Mouse (Mus musculus): ENCODE data around the gene Pth1r. TPM values are rescaled to one million over a fixed set of nuclear protein-coding genes. Genes with fewer than 3 reads are reported as not detected.

Pth1r gene
- total RNA-seq, 2 experiments from 2014 or later = 6.7 to 7.6 TPM

DNA sequence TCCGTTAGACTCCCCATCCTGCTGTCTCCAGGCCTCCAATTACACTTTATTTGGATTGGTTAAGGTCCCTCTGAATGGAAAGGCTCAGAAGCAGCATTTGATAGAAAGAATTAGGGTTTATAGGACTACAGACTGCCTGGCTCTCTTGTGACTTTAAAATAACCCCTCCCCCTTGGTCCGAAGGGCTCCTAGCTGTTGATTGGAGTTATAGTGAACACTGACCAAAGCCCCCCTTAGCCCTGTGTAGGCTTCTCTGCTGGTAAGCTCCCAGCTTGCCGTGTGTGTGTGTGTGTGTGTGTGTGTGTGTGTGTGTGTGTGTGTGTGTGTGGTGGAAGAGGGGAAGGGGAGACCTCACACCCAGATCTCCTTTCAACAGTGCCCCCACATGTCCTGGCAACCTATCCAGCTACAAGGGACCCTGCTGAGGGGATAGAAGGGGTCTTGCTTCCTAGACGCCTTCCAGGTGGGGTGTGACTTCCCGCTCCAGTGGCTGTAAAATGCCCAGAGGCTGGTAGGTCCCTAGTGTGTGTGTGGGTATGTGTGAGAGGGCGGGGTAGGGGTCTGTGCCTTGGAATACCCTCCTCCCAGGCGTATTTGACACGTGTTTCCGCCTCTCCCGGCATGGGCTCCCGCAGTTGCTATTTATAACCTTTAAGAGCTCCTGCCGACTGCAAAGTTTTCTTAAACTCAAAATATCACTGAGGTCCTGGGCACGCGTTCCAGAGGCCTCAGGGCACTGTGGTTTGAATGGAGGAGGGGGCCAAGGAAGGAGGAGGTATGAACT, 3.7 kb upstream of the Pth1r start:
- no peak for DNase-seq (ENCODE audit: low spot score in 2 of 2)

DNA sequence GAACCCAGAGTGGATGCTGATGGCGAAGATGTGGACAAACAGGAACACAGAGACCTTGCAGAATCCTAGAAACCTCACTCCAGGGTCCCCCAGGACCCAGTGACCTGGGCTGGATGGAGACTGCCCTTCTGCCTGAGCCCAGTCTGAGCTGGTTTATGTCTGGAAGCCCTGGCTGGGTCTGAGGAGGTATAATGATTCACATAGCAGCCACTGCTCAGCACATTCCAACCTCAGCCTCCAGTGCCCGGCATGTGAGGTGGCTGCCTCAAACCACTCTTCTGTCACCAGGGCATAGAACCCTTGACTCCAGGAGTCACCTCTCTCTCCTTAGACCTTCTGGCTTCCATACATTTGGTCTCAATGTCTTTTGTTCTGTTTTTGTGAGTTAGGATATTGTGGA, 1.5 kb upstream of the Pth1r start:
- DNase-seq (ENCODE audit: low spot score in 2 of 2) = no peak

DNA sequence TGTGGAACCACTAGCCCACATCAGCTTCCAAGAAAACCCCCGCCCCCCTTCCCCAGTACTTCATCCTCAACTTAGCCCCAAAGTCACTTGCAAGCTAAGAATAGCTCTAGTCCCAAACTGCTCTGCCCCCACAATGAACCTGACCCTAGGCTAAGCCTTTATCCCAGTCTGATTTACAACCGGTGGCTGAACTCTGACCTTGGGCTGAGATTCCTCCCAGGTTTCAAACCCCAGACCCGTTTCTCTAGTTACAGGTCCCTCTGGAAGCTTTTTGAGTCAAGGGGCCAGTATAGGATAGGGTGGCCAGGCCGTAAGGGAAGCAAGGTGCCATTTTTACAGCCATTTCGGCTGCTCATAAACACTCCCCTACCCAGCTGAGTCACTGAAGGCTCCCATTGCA, 707 bp downstream of the Pth1r start:
- no peak for DNase-seq (ENCODE audit: low spot score in 2 of 2)

DNA sequence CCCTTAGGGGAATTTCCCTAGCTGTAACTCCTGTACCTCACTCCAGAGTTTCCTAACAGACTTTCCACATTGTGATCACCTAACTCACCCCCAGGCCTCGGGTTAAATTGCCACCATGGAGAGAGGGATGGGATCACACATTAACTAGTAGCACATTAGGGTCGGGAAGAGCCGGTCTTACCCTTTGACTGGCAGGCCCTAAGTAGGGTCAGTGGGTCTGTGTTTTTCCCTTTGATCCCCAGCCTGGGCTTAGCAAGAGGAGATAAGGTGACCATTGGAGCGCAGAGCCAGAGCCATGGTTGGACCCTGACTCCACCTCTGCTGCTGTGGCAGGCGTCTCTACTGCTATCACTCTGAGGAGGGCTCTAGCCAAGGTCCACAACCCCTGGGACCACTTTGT, 1.2 kb downstream of the Pth1r start:
- DNase-seq (ENCODE audit: low spot score in 2 of 2) = no peak

DNA sequence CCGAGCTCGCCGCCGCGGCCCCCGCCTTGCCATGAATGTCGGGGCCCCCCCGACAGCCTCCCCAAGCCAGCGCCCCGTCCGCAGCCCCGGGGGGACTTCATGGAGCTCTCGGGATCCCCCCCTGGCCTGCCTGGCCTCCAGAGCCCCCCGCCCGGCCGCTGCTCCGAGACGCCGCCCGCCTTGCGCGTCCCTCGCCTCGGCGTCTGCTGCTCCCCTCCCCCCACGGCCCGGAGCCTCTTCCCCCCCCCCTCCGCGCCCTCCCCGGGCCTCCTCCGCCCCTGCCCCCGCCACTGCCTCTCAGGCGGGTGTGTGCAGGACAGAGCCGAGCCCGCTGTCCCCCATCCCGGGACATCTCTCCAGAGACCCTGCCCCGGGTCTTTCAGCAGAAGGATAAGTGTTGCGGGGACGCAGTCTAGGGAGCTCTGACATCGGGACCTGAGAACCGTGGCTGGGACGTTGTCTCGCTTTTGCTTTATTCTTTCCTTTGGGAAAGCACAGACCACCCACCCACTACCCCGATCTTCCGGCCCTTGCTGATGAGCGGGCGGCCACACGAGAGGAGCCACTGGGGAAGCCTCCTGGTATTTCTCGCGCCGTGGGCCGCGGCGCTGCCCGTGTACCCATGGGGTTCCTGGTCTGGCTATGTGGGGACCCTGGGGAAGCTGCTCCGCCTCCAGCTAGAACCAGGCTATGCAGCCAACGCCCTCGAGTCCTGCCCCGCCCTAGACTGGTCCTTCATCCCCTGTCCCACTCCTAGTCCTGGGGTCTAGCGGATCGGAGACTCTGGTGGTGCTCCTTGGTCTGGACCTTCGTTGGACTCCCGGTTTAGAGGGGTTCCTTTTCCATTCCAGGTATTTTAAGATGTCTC, 3.3 kb downstream of the Pth1r start:
- DNase-seq (ENCODE audit: low spot score in 2 of 2) = no peak

DNA sequence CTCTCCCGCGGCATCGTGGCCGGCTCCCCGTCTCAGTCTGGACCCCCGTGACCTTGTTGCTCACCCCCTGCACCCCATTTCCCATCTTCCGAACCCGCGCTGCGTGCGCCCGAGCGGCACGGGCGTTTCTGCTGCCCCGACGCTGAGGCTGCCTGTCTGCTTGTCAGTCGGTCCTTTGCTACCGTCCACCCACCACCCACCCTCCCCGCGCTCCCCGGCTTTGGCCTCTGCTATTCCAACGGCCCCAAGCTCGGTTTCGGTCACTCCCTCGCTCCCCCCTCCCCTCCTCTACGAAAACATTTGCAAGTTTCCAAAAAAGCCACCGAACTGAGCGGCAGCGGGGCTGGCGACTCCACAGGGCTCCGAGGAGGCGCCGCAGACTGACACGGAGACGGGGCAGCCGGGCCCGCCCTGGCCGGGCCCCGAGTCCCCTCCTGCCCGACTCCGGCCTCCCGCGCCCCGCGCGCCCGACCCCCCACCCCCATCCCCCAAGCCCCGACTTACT, 3.9 kb downstream of the Pth1r start:
- DNase-seq (ENCODE audit: low spot score in 2 of 2) = no peak

DNA sequence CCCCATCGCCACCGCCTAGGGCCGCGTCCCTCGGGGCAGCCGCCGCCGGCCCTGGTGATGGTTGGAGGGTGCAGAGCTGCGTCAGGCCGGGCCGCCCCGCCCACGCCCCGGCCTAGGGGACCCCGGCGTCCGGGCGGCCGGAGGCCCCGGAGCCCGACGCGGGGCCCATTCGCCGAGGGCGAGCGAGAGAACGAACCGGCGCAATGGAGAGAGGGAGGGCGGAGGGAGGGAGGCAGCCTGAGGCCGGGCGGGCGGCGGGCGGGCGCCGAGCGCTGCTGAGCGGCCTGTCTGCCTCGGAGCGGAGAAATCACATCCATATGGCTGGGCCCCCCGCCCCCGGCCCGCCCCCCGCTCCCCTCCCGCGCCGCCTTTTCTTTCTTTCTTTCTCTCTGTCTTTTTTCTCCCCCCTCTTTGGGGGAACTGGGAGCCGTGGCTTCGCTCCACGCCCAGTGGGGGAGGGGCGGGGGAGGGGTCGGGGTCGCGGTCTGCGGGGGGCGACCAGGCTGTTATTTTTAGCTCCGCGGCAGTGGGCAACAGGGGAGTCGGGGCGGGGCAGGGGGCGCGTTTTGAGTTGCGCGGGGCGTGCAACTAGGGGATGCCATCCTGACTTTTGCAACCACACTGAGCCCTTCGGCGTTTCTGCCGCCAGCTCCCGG, 4.5 kb downstream of the Pth1r start:
- DNase-seq (ENCODE audit: low spot score in 2 of 2) = no peak

DNA sequence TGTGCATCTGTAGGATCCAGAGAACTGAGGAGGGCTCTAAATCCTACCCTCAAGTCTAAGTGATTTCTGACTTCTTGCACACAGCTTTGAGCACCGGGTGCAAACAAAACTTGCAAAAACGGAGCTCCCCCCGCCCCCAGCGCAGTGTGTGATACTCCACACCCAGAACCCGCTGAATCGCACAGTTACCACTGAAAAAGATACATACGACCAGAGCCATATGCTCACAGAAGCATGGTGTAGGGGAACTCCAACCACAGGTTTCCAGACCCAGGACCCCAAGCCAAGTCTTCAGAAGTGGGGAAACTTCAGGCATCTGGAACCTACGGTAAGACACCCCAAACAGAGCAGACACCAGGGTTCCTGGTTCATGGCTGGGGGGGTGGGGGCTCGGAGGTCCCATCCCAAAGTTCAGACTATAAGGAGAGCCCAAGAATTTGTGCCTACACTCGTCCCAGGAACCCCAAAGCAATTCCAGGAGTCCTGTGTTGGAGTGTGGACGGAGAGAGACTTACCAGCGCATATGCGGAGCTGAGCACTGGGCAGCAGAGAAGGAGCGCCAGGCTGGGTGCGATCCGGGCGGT, 5.1 kb downstream of the Pth1r start, which contains the start of gene Myl3:
TSS of gene Myl3 (plus strand) at position 151 of the 584 bp plus-strand sequence.
- no peak for DNase-seq (ENCODE audit: low spot score in 2 of 2)

DNA sequence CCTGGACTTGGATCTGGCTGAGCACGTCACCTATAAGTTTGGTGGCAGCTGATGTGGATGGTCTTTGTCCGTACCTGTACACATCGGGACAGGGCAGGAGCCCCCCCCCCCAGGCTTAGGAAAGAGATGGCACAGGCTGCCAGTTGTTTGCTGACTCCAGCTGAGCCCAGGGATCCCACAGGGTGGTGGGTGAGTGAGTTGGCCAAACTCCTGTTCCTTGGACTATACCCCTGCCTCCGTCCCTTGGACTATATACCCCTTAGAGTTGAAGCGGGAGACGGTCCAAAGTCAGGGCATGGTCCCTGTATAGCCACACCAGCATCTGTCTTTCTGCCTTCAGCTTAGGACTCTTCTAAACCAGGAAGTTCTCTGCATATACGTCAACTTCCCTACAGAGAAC, 7.0 kb downstream of the Pth1r start:
- DNase-seq (ENCODE audit: low spot score in 2 of 2) = no peak

DNA sequence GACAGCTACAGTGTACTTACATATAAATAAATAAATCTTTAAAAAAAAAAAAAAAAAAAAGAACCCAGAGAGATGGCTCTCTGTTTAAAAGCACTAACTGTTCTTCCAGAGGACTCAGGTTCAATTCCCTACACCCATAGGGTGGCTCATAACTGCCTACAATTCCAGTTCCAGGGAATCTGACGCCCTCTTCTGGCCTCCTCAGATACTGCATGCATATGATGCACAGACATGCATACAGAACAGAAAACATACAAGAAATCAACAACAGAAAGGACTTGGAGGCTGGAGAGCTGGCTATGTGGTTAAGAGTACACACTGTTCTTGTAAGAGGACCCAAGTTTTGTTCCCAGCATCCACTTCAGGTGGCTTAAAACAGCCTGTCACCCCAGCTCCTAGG, 8.9 kb downstream of the Pth1r start:
- no peak for DNase-seq (ENCODE audit: low spot score in 2 of 2)

DNA sequence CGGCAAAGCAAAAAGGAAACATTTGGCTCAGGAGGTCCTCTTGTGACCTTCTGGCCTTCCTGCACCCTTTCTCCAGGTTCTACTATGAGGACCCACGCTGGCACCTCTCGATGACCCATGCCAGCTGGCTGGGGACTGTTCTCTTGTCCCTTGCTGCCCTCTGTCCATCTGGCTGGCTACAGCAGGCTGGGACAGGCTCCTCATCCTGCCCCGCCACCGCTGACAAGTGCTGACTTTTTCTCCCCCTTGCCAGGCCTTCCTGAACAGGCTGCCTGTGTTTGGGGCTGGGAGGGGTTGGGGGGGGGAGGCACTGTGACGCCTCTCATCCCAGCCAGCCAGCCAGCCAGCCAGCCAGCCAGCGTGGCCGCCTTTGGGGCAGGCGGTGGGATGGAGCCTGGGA, 10.6 kb downstream of the Pth1r start:
- DNase-seq (ENCODE audit: low spot score in 2 of 2) = no peak

DNA sequence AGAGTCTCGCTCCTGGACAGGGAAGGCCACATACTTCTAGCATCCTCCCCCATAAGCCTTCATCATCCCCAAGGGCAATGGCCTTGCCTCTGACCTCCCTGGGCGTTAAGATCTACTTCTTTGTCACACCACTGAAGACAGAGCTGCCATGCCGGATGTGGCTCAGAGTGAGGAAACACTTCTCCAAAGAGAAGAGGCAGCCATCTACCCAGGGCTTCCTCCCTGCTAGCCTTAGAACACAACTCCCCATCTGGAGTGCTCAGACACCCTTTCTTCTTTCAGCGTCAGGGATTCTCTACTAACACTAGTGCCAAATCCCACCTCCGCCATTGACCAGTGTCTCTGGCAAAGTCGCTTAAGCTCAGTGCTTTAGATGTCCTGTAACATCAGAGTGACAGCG, 12.8 kb downstream of the Pth1r start:
- no peak for DNase-seq (ENCODE audit: low spot score in 2 of 2)

DNA sequence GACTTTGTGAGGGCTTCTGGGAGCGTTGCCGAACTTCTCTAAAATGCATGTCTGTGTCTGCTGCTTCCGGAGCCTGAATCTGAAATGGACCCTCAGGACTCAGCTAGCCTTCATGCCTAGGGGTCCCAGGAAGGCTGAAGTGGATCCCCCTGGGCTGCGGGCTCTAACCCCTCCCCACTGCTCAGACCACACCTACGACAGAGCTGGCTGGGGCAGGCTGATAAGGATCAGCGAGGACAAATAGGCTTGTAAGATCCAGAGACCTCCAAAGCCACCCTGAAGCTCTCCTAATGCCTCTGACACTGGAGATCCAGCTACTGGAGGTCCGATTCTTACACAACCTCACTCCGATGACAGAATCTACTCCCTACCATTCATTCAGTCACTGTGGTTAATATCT, 13.8 kb downstream of the Pth1r start:
- DNase-seq (ENCODE audit: low spot score in 2 of 2) = no peak

DNA sequence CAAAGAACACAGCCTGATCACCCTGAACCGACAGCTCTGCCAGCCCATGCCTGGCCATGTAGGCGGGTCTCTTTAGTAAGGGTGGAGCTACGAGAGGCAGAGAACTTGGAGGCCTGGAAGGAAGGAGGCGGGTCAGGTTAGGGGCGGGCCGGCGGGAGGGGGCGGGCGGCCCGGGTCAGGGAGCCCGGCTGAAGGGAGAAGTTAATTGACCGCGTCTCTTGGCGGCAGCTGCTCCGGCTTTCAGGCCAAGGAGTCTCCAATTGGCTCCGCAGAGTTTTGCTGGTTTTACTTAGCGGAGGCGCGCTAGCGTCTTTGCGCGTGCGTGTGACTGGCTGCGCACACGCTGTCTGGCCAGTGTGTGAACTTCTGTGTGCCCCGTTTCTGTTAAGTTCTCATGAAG, 14.3 kb downstream of the Pth1r start:
- peak; percentile 28 to 57 for DNase-seq (ENCODE audit: low spot score in 2 of 2)

DNA sequence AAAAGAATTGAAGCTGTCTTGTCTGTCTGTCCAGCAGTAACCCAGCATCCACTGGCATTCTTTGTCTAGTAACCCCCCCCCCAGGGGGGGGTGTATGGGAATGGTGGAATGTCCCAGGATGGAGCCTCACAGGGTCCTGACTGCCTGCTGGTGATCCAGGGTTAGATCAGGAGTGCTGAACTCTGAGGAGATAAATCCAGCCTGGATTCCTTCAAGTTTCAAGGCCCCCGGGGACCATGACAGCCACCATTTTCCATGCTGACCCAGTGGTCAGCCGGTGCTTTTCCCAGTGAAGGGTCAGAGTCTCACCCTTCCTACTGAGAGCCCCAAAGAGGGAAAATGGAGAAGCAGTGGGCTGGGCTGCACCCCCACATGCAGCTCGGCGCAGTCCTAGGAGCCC, 15.1 kb downstream of the Pth1r start:
- DNase-seq (ENCODE audit: low spot score in 2 of 2) = no peak

DNA sequence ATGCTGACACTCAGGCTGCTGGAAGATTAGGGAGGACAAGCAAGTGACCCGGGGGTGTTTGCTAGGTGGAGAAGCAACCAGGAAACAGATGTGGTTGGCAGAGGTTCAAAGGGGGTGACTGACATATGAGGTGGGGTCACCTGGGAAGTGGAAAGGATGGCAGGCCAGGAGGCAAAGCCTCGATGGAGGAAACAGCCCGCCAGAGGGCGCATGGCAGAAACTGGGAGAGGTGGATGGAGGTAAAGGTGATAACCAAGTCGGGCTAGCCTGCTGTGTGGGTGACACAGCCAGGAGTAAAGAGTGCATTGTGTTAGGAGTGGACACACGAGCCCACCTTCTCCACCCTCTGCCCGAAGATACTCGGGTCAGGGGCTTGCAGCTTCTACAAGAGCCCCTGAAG, 17.1 kb downstream of the Pth1r start:
- peak; percentile 56 to 65 for DNase-seq (ENCODE audit: low spot score in 2 of 2)

DNA sequence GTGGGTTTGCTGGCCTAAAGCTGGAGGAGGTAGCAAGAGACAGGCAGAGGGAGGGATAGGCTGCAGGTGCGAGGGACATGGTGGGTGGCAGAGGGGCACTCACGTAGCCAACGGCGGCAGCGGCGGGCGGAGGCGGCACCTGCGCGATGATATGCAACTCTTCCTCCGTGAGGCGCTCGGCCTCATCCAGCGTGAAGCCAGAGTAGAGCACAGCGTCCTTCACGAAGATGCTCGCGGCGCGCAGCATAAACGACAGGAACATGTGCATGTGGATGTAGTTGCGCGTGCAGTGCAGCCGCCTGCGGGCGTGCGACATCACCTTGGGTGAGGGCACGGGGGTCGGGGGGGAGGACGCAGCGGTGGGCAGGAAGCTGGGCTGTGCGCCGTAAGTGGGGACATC, 20.1 kb downstream of the Pth1r start:
- DNase-seq (ENCODE audit: low spot score in 2 of 2) = no peak

DNA sequence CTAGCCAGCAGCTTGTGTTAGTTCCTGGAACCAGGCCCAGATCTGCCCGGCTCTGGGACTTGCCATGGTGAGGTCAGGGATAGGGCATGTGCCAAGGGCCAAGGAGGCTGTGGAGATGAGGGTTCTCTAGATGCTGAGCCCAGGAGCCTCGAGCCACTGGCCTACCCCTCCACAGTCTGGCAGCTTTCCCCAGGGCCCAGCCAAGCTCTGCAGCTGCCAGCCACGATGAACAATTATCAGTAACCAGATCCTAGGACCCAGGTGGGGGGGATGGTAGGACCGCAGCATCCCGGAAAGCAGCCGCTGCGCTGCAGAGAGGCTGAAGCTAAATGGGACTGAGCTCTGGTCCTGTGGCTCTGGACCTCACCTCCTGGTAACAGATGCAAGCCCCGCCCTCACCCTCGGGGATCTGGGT, 21.2 kb downstream of the Pth1r start:
- DNase-seq (ENCODE audit: low spot score in 2 of 2) = peak; percentile 58 to 69

DNA sequence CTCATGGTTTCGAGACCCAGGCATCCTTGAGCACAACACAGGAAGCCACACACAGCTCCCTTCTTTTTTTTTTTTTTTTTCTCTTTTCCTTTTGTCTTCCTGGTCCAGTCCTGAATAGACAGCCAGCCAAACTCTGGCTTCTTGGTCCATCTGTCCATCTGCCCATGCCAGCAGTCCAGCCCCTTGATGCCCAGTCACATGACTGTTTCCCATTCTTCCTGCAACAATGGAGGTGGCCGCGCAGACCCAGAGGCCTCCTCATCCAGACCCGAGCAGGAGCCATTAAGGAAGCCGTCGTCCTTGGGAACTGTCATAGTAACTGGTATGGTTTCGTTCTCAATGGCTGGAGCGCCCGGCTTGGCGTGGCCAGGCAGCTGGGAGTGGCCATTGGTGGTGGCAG, 24.9 kb downstream of the Pth1r start:
- no peak for DNase-seq (ENCODE audit: low spot score in 2 of 2)

DNA sequence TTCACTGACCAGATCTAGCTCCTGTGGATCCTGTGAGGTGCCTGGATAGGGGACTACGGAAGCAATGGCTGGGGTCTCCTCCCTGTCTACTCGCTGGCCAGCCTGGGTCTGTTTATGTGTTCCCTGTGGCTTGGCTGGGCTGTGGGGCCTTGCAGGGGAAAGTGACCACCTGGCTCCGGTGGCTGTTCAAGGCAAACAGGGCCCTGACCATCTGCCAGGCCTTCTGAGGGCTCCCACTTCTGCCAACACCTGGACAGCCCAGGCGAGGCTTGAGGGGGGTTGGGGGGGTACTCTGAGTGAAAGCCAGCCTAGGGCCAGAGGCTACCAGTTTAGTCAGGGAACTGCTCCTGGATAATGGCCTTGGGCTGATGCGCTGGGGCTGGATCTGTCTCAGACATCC, 27.0 kb downstream of the Pth1r start:
- DNase-seq (ENCODE audit: low spot score in 2 of 2) = no peak

DNA sequence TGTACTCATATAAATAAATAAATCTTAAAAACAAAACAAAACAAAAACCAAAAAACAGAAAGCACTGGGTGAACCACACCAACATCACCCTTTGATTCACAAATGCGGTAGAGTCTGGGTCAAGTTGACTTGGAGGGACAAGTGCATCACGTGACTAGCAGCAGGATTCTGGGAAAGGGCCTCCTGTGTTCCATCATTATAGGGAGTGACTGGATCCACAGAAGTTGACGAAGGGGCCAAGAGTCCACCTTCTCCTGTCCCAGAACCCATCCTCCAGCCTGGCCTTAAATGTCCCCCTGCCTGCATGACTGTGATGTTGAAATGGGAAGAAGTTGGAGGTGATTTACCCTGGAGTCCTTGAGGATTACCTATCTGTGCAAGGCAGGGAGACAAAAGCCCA, 28.1 kb downstream of the Pth1r start:
- DNase-seq (ENCODE audit: low spot score in 2 of 2) = no peak
